Comparison of ENCODE assay signal across 15 mouse cellular contexts in genomic region chr16:87031836-87032235, GRCm38 (mm10).
"Had no signal": no experiment of that assay in that cellular context is flagged by ENCODE, and none has a peak within 500 bp of the region (broad histone marks: within the 10 kb centered on the region; RNA-seq: fewer than 3 reads in every experiment).

No protein-coding gene starts in this region.

- DNase-seq: retina, postnatal 1 day; right cerebral cortex, adult 18-20 months; right cerebral cortex, postnatal 14 days; right cerebral cortex, postnatal 25 days; right cerebral cortex, postnatal 4 days; spleen, adult 18-20 months; thymus, adult 18-20 months; thymus, adult 2 months; thymus, postnatal 14 days; thymus, postnatal 25 days; thymus, postnatal 36 days; thymus, postnatal 4 days had no signal

- H3K9me3 ChIP-seq: neural tube, embryonic 15.5 days; stomach, embryonic 15.5 days had no signal

- H3K27ac ChIP-seq: neural tube, embryonic 15.5 days; stomach, embryonic 15.5 days; stomach, postnatal 0 days had no signal

- H3K9ac ChIP-seq: neural tube, embryonic 15.5 days; stomach, embryonic 15.5 days had no signal

- H3K36me3 ChIP-seq: neural tube, embryonic 15.5 days; stomach, embryonic 15.5 days had no signal

- H3K27me3 ChIP-seq: neural tube, embryonic 15.5 days; stomach, embryonic 15.5 days had no signal

- H3K4me1 ChIP-seq: neural tube, embryonic 15.5 days; stomach, embryonic 15.5 days had no signal

- H3K4me2 ChIP-seq: neural tube, embryonic 15.5 days; stomach, embryonic 15.5 days had no signal

- H3K4me3 ChIP-seq: neural tube, embryonic 15.5 days; stomach, embryonic 15.5 days had no signal
